Mouse (Mus musculus) bone marrow macrophage, adult 2 months (primary cell): Measurements from ENCODE around the gene Olfr1215.

Source experiments
- CTCF ChIP-seq: IDR thresholded peaks from 2 replicates; pipeline ENCODE4 v1.5.1; 2012; ENCODE audit warnings: low read depth, mild to moderate bottlenecking, low read length, moderate library complexity
- POLR2A ChIP-seq: IDR thresholded peaks from 2 replicates; pipeline ENCODE4 v1.6.1; 2012; ENCODE audit warnings: mild to moderate bottlenecking, low read depth, low read length, borderline replicate concordance

- TF ChIP-seq CTCF, result no peak
- no peak for TF ChIP-seq POLR2A
Measured at GRCm38 (mm10) chr2:88980181-88980580, 26.6 kb downstream of the Olfr1215 start, which contains the start of gene Gm13762.
